Mouse (Mus musculus): ENCODE results near the gene Stab1. TPM values are rescaled to one million over a fixed set of nuclear protein-coding genes. Genes with fewer than 3 reads are reported as not detected.

Stab1 gene
- total RNA-seq, 2 experiments from 2014 or later, result 15.6 to 16.2 TPM

- DNase-seq (ENCODE audit: low spot score in 2 of 2), result no peak
These were observed 3.0 kb downstream of the Stab1 start for GRCm38 (mm10) chr14:31165458-31165857.

GRCm38 (mm10) chr14:31165010-31165409, 3.4 kb downstream of the Stab1 start:
- DNase-seq (ENCODE audit: low spot score in 2 of 2), result no peak

GRCm38 (mm10) chr14:31164067-31164466, 4.4 kb downstream of the Stab1 start:
- no peak for DNase-seq (ENCODE audit: low spot score in 2 of 2)

- DNase-seq (ENCODE audit: low spot score in 2 of 2), result no peak
These were observed 6.8 kb downstream of the Stab1 start for GRCm38 (mm10) chr14:31161638-31162037.

DNA sequence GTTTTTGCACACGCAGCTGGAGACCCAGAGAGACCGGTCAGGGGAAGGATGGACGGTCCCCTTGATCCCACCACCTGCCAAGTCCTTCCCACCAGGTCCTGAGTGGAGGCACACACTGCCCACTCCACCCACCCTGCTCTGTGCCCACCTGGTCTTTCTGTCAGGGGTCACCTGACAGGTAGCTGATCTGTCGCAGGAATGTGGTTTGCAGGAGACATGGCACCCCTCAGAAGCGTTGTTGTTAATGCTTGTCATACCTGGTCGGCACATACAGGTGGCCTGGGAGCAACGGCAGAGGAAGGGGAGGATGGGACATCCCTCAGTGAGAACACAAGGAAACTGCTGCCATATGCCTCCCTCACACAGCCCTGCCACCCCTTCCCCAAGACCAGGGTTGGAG, 7.2 kb downstream of the Stab1 start:
- DNase-seq (ENCODE audit: low spot score in 2 of 2), result no peak

DNA sequence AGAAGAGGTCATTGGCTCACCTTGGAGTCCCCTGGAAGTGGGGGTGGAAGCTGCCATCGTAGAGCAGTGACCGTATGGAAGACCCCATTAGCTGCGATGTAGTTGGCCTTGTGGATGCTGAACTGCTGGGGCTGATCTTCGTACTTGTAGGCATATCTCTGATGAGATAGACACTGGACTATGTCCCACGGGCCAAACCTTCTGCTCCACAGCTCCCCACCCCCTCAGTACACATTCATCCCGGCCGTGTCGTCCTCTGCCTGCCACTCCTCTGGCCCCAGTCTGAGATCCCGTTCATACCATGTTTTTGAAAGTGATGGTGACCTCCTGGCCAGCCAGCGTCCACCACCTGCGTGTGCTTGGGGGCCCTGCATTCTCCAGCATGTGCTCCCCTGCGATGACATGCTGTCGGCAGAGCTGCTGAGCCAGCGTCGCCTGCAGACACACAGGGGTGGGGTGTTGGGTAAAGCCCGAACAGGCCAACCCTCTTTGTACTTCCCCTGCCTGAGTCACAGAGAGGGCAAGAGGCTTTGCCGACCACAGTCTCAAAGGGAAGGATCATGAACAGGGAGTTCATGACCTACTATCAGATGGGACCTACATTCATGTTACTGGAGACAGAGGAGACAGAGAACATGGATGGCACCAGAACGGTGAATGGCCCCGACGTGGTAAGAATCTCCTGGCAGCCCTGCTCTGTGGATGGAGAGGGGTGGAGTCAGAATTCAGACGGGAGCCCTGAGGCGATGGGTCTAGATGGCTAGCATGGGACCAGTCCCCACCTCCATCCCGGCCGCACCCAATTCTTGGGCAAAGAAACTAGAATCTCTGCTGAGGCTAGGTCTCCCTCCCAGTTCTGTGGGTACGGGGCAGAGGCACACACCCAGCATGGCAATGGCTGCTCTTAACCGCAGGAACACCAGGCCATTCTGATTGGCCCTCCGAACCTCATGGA, 8.0 kb downstream of the Stab1 start:
- no peak for DNase-seq (ENCODE audit: low spot score in 2 of 2)

- DNase-seq (ENCODE audit: low spot score in 2 of 2), result no peak
These were observed 22.7 kb downstream of the Stab1 start for GRCm38 (mm10) chr14:31145694-31146093.

DNA sequence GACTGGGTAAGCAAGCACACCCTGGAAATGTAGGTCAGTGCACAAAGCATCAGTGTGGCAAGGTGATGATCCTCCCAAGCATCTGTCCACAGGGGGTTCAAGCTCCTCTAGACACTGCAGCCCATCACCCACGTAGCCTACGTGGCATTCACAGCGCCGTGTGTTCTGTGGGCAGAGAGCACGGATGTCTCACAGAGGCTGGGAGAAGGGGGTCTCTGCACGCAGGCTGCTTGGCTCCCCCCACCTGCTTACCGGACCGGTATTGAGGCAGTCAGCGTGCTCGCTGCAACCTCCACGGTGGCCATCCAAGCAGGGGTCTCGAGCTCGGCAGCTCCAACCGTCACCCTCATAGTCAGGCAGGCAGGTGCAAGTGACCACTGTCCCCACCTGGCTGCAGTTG, 27.4 kb downstream of the Stab1 start:
- DNase-seq (ENCODE audit: low spot score in 2 of 2), result no peak

DNA sequence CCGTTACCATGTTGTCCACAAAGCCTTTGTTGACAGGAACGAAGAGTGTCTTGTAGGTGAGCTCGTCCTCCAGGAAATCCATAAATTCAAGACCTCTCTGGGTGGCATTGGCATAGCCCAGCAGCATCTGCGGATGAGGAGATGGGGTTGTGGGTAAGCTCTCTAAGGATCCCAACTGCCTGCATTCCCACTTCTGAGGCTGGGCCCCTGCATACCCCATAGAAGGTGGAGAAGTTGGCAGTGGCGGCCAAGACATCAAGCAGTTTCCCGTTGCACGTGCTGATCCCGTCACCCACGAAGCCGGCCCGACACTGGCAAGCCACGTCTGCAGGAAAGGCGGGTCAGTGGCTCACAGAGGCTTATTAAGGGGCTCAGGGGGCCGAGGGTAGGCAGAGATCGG, 28.3 kb downstream of the Stab1 start:
- no peak for DNase-seq (ENCODE audit: low spot score in 2 of 2)

DNA sequence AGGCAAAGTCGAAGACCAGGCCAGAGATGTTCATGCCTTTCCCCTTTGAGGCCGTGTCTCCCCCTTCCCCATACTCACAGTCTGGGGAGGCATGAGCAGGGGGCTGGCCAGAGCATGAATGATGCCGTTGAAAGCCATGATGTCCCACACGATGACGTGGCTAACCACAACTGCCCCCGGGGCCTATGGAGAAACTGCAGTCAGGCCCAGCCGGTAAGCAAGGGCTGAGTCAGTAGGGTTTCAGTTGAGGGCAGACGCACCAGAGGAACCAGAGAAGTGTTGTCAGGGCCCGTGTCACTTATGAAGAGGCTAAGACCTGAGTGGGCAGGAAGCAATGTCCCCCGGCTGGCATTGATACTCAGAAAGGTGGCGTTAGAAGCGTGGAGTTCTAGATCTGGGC, 28.8 kb downstream of the Stab1 start:
- DNase-seq (ENCODE audit: low spot score in 2 of 2), result no peak

DNA sequence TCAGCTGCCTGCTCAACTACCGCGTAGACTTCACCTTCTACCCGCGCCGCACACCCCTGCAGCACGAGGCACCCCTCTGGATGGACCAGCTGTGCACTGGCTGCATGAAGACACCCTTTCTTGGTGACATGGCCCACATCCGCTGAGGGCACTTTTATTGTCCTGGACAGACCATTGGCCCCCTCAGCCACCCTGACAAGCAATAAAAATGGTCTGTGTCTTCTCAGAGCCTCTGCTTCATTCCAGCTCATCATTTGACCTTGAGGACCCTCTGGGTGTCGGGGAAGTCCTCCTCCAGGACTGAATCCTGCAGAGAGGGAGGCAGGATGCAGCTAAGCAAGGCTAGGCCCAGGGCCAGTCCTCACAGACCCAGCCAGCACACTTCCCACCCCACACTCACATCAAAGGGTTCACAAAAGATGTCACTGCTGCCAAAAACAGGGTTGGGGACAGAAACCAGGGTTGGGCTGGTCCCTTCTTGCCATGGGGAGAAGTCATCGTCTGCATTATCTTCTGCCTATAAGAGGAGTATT, 29.5 kb downstream of the Stab1 start:
- DNase-seq (ENCODE audit: low spot score in 2 of 2), result no peak

DNA sequence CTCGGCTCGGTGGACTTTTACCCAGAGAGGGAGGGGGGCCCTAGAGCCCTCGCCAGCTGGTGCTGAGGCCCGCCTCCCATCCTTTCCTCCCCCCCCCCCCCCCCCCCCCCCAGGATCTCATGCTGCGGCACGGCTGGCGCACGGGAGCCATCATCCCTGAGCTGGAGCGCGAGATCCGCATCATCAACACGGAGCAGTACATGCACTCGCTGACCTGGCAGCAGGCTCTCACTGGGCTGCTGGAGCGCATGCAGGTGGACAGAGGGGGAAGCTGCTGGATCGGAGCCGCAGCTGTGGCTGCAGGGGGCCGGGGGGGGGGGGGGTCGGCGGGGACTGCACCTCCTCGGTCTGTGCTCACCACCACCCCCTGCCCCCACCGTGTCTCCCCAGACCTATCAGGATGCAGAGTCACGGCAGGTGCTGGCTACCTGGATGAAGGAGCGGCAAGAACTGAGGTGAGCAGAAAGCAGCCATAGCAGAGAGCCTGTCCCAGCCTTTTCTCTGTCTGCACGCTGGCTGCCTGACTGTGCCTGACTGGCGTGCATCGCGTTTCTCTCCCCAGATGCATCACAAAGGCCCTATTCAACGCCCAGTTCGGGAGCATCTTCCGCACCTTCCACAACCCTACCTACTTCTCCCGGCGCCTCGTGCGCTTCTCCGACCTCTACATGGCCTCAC, 30.1 kb downstream of the Stab1 start:
- no peak for DNase-seq (ENCODE audit: low spot score in 2 of 2)

- no peak for DNase-seq (ENCODE audit: low spot score in 2 of 2)
These were observed 30.6 kb downstream of the Stab1 start for GRCm38 (mm10) chr14:31137791-31138190.

DNA sequence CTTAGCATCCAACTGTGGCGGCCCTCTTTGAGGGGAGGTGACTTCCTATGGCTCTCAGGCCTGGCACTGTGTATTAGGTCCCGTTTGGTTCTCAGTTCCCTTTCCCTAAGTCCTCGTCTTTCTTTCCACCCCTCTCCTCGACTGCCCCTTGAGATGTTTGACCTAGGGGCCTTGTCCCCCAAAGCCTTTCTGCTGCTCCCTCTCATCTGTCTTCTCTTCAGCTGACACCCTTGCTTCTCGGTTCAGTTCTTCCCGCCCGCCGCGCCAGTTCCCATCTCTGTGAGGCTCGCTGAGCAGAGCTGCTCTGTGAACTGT, 31.2 kb downstream of the Stab1 start:
- DNase-seq (ENCODE audit: low spot score in 2 of 2), result no peak

DNA sequence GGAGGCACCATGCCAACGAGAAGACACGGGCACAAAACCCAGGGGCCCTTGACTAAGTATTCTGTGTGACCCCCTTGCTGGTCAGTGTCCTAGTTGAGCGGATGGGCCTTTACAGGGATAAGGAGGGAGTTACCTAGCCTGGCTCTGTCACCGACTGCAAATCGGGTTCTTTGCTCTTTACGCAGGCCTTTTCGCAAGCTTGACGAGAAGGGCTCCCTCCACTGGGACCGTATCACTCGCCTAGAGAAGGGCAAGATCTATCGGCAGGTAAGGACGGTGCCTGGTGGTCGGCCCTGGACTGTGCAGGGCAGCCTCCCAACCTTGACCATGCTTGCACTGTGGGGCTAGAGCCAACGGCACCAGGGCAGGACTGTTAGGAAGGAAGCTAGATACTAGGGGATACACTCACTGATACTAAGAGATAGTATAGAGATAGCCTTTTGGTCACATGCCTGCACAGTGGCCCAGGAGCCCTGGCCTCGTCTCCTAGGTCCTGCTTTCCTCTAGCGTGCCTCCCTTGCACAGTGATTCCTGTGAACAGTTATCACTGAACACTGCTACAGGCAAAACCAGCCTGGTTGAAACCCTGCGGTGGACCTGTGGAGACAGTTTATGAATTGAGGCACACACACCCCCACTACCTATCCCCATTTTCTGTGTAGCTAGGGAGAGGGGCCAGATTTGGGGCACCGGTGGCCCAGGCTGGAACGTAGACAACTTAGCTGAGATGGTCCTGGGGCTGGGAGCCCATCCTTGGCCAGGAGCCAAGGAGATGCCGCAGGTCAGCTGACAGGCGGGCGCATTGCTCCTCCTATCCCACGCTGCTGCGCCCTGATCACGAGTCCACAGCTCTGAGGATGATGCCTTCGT, 31.8 kb downstream of the Stab1 start:
- DNase-seq (ENCODE audit: low spot score in 2 of 2), result no peak

DNA sequence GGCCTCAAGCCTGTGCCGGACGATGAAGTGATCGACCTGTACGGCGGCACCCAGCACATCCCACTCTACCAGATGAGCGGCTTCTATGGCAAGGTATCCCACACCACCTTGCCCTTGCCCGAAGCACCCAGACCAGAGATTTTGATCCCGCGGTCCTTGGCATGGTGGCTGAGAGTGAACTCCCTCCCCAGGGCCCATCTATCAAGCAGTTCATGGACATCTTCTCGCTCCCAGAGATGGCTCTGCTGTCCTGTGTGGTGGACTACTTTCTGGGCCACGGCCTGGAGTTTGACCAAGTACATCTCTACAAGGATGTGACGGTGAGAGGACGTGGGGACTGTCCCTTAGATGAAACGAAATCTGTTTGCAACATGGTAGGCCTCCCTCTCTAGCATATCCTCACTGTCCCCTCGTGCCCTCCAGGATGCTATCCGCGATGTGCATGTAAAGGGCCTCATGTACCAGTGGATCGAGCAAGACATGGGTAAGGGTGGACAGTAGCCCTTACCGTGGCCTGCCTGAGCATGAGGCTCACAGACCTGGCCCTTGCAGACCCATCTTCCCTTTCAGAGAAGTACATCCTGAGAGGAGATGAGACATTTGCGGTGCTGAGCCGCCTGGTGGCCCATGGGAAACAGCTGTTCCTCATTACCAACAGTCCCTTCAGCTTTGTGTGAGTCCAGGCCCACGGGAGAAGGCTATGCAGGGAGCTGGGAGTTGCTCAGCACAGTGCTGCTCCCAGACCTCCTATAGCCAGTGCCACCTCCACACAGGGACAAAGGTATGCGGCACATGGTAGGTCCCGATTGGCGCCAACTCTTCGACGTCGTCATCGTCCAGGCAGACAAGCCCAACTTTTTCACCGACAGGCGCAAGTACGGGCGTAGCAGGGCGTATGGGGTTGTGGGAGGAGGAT, 32.7 kb downstream of the Stab1 start:
- DNase-seq (ENCODE audit: low spot score in 2 of 2), result no peak

- DNase-seq (ENCODE audit: low spot score in 2 of 2), result no peak
These were observed 34.1 kb downstream of the Stab1 start for GRCm38 (mm10) chr14:31134015-31135000.

- no peak for DNase-seq (ENCODE audit: low spot score in 2 of 2)
These were observed 35.3 kb downstream of the Stab1 start for GRCm38 (mm10) chr14:31133023-31133665.
